Mouse (Mus musculus) embryonic facial prominence, embryonic 12.5 days (tissue): Measurements from ENCODE around the gene Exoc3l2. TPM values are rescaled to one million over a fixed set of nuclear protein-coding genes. Genes with fewer than 3 reads are reported as not detected.

Experiments used
- ATAC-seq: fragments of 200-750 bp; cut with Nextera tagmentation; 2 replicates; pipeline ENCODE4 v1.8.0; 2017; ENCODE audit not compliant: insufficient number of reproducible peaks, insufficient read depth, low FRiP score, low TSS enrichment
- H3K27ac ChIP-seq: fragments of 300-500 bp; sonication (generic); 2 replicates; pipeline ENCODE4 v1.5.1; 2016; ENCODE audit warnings: mild to moderate bottlenecking
- H3K27me3 ChIP-seq: fragments of 300-500 bp; sonication (generic); 2 replicates; pipeline ENCODE4 v1.6.1; 2016; ENCODE audit warnings: mild to moderate bottlenecking, moderate library complexity
- H3K36me3 ChIP-seq: fragments of 300-500 bp; sonication (generic); 2 replicates; pipeline ENCODE4 v1.6.1; 2016; ENCODE audit warnings: mild to moderate bottlenecking
- H3K4me1 ChIP-seq: fragments of 300-500 bp; sonication (generic); 2 replicates; pipeline ENCODE4 v1.6.1; 2016
- H3K4me2 ChIP-seq: fragments of 300-500 bp; sonication (generic); replicated peaks from 2 replicates; pipeline ENCODE4 v1.6.1; 2016; ENCODE audit warnings: mild to moderate bottlenecking, moderate library complexity
- H3K4me3 ChIP-seq: fragments of 300-500 bp; sonication (generic); 2 replicates; pipeline ENCODE4 v1.5.1; 2016; ENCODE audit warnings: mild to moderate bottlenecking
- H3K9ac ChIP-seq: fragments of 300-500 bp; sonication (generic); 2 replicates; pipeline ENCODE4 v1.6.1; 2016; ENCODE audit warnings: mild to moderate bottlenecking, moderate library complexity
- H3K9me3 ChIP-seq: fragments of 300-500 bp; sonication (generic); 2 replicates; pipeline ENCODE4 v1.6.1; 2016; ENCODE audit warnings: mild to moderate bottlenecking, moderate library complexity
- WGBS: fragments of 180-500 bp; shearing (Covaris S2); methylation state at CpG from one replicate; pipeline ENCODE4 v1.1.7; 2016; 5-methylcytosine and 5-hydroxymethylcytosine counted together
- polyA plus RNA-seq: library from polyadenylated mRNA; unstranded; fragments of >200 nt; fragmentation: Nextera tagmentation; extraction: Ambion mirVana; gene quantifications from 2 replicates; pipeline ENCODE4 v1.2.1, GENCODE M21; 2016

Gene Exoc3l2
- 1.0 and 1.8 TPM in 2 replicates for polyA plus RNA-seq

GRCm38 (mm10) chr7:19462884-19463381, at the start of gene Exoc3l2:
TSS of gene Exoc3l2 (plus strand) at chr7:19463331.
- Histone ChIP-seq H3K4me1 (peaks cover 31% of the 10 kb centered on the region), H3K4me3 (no peak within 1 kb of the TSS), H3K36me3 (no peaks in the 10 kb centered on the region), H3K27me3 (peaks cover 15% of the 10 kb centered on the region; the same call in 1 of the 2 replicates), H3K9ac (no peak within 1 kb of the TSS; the same call in 1 of the 2 replicates), H3K9me3 (no peaks in the 10 kb centered on the region), H3K27ac (0 out of 2 replicates have a peak within 1 kb of the TSS, but pooled peaks have one; percentile 65), H3K4me2 (no peak within 1 kb of the TSS)
- WGBS: 22% methylated on average over 6 of the region's 6 CpGs
- ATAC-seq: no peak

DNA sequence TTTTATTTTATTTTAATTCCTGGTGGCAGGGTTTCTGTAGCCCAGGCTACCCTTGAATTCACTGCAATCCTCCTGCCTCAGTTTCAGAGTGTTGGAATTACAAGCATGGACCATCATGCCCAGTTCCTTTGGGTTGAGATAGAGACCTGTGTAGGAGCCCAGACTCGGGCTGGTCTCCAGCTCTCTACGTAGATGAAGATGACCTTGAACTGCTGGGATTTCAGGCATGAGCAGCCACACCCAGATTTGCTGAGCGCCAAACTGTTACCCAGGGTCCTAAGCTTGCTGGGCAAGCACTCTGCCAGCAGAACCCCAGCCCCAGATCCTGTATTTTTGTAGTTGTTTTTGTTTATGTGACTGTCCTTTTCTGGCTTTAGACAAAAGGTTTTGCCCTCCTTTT, 49.6 kb upstream of the Exoc3l2 start:
- no peak for ATAC-seq
- WGBS: 87% methylated on average over 3 of the region's 3 CpGs
- Histone ChIP-seq H3K27me3 (peaks cover 30% of the 10 kb centered on the region), H3K4me3 (no peak overlapping the region), H3K36me3 (no peaks in the 10 kb centered on the region), H3K4me1 (0 out of 2 replicates have a peak, but pooled peaks cover 3% of the 10 kb centered on the region), H3K9me3 (0 out of 2 replicates have a peak, but pooled peaks cover 4% of the 10 kb centered on the region), H3K27ac (no peak overlapping the region), H3K9ac (no peak overlapping the region), H3K4me2 (no peak overlapping the region)

DNA sequence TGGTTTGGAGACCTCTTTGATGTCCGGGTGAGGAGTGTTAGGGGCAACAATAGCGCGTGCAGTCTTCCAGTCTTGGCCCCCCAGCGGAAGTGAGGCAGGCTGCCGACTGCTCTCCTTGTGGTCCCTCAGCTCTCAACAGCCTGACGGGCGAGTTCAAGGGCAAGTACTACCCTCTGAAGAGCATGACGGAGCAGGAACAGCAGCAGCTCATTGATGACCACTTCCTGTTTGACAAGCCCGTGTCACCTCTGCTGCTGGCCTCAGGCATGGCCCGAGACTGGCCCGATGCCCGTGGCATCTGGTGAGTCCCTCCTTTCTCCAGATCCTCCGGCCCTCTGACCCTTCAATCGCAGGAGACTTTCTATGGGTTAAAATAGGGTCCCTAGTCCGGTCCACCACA, 46.5 kb upstream of the Exoc3l2 start:
- peaks cover 4% of the 10 kb centered on the region; the same call in 1 of the 2 replicates for H3K4me1 ChIP-seq
- 0 out of 2 replicates have a peak, but pooled peaks cover 4% of the 10 kb centered on the region for H3K9me3 ChIP-seq
- peaks cover 55% of the 10 kb centered on the region for H3K27me3 ChIP-seq
- no peak overlapping the region for H3K4me3 ChIP-seq
- no peak overlapping the region for H3K27ac ChIP-seq
- no peak for ATAC-seq
- 79% methylated on average over 15 of the region's 15 CpGs for WGBS
- no peak overlapping the region for H3K4me2 ChIP-seq
- no peaks in the 10 kb centered on the region for H3K36me3 ChIP-seq
- no peak overlapping the region for H3K9ac ChIP-seq

DNA sequence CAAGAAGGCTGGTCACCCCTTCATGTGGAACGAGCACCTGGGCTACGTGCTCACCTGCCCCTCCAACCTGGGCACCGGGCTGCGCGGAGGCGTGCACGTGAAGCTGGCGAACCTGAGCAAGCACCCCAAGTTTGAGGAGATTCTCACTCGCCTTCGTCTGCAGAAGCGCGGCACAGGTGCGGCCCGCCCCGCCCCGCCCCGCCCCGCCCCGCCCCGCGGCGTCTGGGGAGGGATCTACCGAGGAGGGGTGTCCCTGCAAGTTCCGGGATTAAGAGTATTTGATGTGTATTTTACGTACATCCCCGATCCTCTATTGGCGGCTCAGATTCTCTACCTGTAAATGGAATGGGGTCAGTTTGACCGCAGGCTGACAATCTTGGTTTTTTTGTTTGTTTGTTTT, 43.0 kb upstream of the Exoc3l2 start:
- Histone ChIP-seq H3K9me3 (no peaks in the 10 kb centered on the region), H3K36me3 (peaks cover 6% of the 10 kb centered on the region; the same call in 1 of the 2 replicates), H3K9ac (no peak overlapping the region), H3K4me2 (no peak overlapping the region), H3K27me3 (peaks cover 62% of the 10 kb centered on the region), H3K27ac (no peak overlapping the region), H3K4me3 (no peak overlapping the region), H3K4me1 (peaks cover 4% of the 10 kb centered on the region; the same call in 1 of the 2 replicates)
- no peak for ATAC-seq
- WGBS: 7% methylated on average over 28 of the region's 28 CpGs

DNA sequence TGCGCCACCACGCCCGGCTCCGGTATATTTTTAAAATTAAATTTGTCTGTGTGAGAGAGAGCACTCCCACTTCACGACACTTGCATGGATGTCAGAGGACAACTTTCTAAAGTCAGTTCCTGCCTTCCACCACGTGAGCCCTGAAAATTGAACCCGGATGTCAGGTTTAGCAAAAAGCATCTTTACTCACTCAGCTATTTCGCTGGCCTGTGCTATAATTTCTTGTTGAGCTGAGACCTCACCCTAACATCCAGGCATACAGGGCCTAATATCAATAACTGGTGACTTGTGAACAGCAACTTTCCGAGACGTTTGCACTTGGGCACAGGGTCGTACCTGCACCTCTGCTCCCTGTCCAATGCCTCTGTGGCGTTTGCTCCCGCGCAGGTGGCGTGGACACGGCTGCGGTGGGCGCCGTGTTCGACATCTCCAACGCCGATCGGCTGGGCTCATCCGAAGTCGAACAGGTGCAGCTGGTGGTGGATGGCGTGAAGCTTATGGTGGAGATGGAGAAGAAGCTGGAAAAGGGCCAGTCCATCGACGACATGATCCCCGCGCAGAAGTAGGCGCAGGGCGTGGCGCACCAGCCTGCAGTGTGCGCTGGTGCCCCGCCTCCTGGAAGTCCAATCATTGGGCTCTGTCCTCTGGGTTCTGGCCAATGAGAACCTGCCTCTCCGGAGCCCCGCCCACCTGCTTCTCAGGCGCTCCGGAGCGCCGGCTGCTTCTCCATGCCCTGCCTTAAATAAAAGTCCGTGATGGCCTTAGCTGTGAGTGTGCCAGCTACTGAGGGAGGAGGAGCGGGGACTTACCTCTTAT, 42.1 kb upstream of the Exoc3l2 start:
- peaks cover 14% of the 10 kb centered on the region for H3K36me3 ChIP-seq
- H3K9ac ChIP-seq: no peak overlapping the region
- 12% methylated on average over 43 of the region's 43 CpGs for WGBS
- H3K27me3 ChIP-seq: peaks cover 57% of the 10 kb centered on the region
- H3K9me3 ChIP-seq: no peaks in the 10 kb centered on the region
- ATAC-seq: peak; percentile 86
- H3K27ac ChIP-seq: no peak overlapping the region
- H3K4me3 ChIP-seq: peak overlapping the region; percentile 25
- peaks cover 4% of the 10 kb centered on the region; the same call in 1 of the 2 replicates for H3K4me1 ChIP-seq
- peak overlapping the region; percentile 54 for H3K4me2 ChIP-seq

GRCm38 (mm10) chr7:19423083-19423482, 40.0 kb upstream of the Exoc3l2 start:
- Histone ChIP-seq H3K9me3 (no peaks in the 10 kb centered on the region), H3K36me3 (peaks cover 35% of the 10 kb centered on the region), H3K27ac (no peak overlapping the region), H3K27me3 (peaks cover 41% of the 10 kb centered on the region), H3K4me1 (peaks cover 4% of the 10 kb centered on the region; the same call in 1 of the 2 replicates), H3K4me3 (no peak overlapping the region), H3K9ac (no peak overlapping the region), H3K4me2 (no peak overlapping the region)
- ATAC-seq: no peak
- 86% methylated on average over 3 of the region's 3 CpGs for WGBS

GRCm38 (mm10) chr7:19424051-19424450, 39.1 kb upstream of the Exoc3l2 start:
- no peak for ATAC-seq
- no peaks in the 10 kb centered on the region for H3K9me3 ChIP-seq
- H3K36me3 ChIP-seq: peaks cover 44% of the 10 kb centered on the region
- no peak overlapping the region for H3K4me2 ChIP-seq
- 72% methylated on average over 4 of the region's 4 CpGs for WGBS
- no peak overlapping the region for H3K4me3 ChIP-seq
- peaks cover 4% of the 10 kb centered on the region; the same call in 1 of the 2 replicates for H3K4me1 ChIP-seq
- H3K27ac ChIP-seq: no peak overlapping the region
- peaks cover 31% of the 10 kb centered on the region for H3K27me3 ChIP-seq
- H3K9ac ChIP-seq: no peak overlapping the region

DNA sequence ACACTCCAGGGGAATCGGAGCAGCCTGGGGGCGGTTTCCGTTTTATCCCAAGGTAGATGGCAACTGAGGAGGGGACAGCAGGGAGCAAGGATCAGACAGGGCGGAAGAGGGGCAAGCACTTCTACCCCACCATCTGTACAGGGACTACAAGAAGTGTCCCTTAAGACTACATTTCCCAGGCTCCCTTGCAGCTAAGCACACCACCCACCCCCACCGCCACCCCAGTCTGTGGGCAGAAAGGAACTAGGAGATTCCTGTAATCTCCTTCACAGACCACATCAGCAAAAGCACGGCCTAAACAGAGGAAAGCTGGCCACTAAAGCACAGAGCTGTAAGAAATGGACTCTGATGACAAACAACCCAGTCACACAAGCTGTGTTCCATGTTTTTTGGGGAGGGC, 36.8 kb upstream of the Exoc3l2 start:
- 65% methylated on average over 6 of the region's 6 CpGs for WGBS
- Histone ChIP-seq H3K4me1 (peaks cover 3% of the 10 kb centered on the region; the same call in 1 of the 2 replicates), H3K36me3 (peaks cover 67% of the 10 kb centered on the region)

GRCm38 (mm10) chr7:19426888-19427287, 36.2 kb upstream of the Exoc3l2 start:
- H3K4me1 ChIP-seq: no peaks in the 10 kb centered on the region
- 89% methylated on average over 6 of the region's 6 CpGs for WGBS
- no peak for ATAC-seq

More for the DNA sequence above, 36.8 kb upstream of the Exoc3l2 start:
- ATAC-seq: no peak
- no peaks in the 10 kb centered on the region for H3K9me3 ChIP-seq
- no peak overlapping the region for H3K27ac ChIP-seq
- H3K9ac ChIP-seq: no peak overlapping the region
- no peak overlapping the region for H3K4me3 ChIP-seq
- peaks cover 10% of the 10 kb centered on the region; the same call in 1 of the 2 replicates for H3K27me3 ChIP-seq
- no peak overlapping the region for H3K4me2 ChIP-seq

GRCm38 (mm10) chr7:19427999-19428650, 35.0 kb upstream of the Exoc3l2 start:
- no peaks in the 10 kb centered on the region for H3K27me3 ChIP-seq
- WGBS: 73% methylated on average over 15 of the region's 15 CpGs
- no peaks in the 10 kb centered on the region for H3K9me3 ChIP-seq
- no peak for ATAC-seq
- no peaks in the 10 kb centered on the region for H3K4me1 ChIP-seq
- peaks cover 85% of the 10 kb centered on the region for H3K36me3 ChIP-seq
- no peak overlapping the region for H3K4me3 ChIP-seq
- no peak overlapping the region for H3K9ac ChIP-seq
- no peak overlapping the region for H3K27ac ChIP-seq
- H3K4me2 ChIP-seq: no peak overlapping the region

More at GRCm38 (mm10) chr7:19426888-19427287, 36.2 kb upstream of the Exoc3l2 start:
- H3K27ac ChIP-seq: no peak overlapping the region
- H3K27me3 ChIP-seq: peaks cover 4% of the 10 kb centered on the region; the same call in 1 of the 2 replicates
- H3K4me2 ChIP-seq: no peak overlapping the region
- H3K4me3 ChIP-seq: no peak overlapping the region
- no peaks in the 10 kb centered on the region for H3K9me3 ChIP-seq
- H3K9ac ChIP-seq: no peak overlapping the region
- H3K36me3 ChIP-seq: peaks cover 73% of the 10 kb centered on the region

DNA sequence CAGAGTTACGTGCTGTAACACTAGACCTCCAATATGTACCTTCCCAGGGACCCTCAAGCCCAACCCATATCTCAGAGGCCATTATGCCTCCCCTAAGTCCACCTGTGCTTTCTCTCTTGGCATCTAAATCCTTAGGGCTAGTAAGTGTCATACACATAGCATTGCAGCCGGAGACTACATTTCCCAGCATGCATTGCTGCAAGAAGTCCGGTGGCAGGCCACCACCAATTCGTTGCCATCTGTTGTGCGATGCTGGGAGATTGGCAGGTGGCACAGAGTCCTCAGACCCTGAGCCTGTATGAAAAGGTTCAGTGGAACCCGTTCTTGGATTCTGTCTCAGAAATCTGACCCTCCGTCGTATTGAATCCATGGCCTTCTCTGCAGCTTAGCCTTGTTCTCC, 33.4 kb upstream of the Exoc3l2 start:
- Histone ChIP-seq H3K36me3 (peaks cover 98% of the 10 kb centered on the region), H3K4me2 (no peak overlapping the region), H3K27me3 (no peaks in the 10 kb centered on the region), H3K4me1 (no peaks in the 10 kb centered on the region), H3K9ac (no peak overlapping the region), H3K9me3 (no peaks in the 10 kb centered on the region), H3K4me3 (no peak overlapping the region), H3K27ac (no peak overlapping the region)
- 74% methylated on average over 8 of the region's 8 CpGs for WGBS
- no peak for ATAC-seq
